24 mouse cellular contexts compared by ENCODE assay signal in the genomic region with DNA sequence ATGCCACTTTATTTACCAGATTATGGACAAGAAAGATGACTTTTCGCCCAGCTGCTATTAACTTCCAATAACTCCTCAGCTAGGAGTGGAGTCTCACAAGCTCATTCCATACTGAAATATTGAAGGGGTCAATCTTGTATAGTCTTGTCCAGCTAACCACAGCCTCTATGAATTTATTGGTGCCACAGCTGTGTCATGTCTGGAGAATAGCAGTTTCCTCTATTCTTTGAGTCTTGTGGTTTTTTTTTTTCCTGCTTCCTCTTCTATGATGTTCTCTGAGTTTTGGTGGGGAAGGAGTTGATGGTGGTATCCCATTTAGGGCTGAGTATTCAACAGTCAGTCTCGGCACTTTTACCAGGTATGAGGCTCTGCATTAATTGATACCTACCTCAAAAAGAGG. TPM values are rescaled to one million over a fixed set of nuclear protein-coding genes. Genes with fewer than 3 reads are reported as not detected.
DNase-seq lines count a peak whose midpoint lies in the region; ATAC-seq and TF ChIP-seq lines count a peak whose summit lies in the region.
"Had no signal": no experiment of that assay in that cellular context is flagged by ENCODE, and none has a peak within 500 bp of the region (broad histone marks: within the 10 kb centered on the region; RNA-seq: fewer than 3 reads in every experiment).

No protein-coding gene starts in this region.

- H3K4me1 ChIP-seq in lung, postnatal 0 days (ENCODE audit: insufficient read depth, low read depth, low read length): no peaks in the 10 kb centered on the region
- H3K4me1 ChIP-seq: embryonic facial prominence, embryonic 15.5 days; forebrain, embryonic 10.5 days; heart, embryonic 15.5 days; hindbrain, embryonic 10.5 days had no signal

- H3K9me3 ChIP-seq in lung, postnatal 0 days (ENCODE audit: low read length): no peaks in the 10 kb centered on the region
- H3K9me3 ChIP-seq: embryonic facial prominence, embryonic 15.5 days; forebrain, embryonic 10.5 days; G1E; heart, embryonic 15.5 days; hindbrain, embryonic 10.5 days had no signal

- no peak for TF ChIP-seq EP300 in lung, postnatal 0 days (IDR thresholded peaks at IDR 0.05)

- WGBS in lung, postnatal 0 days: 86% methylated on average over 2 of the region's 2 CpGs

- H3K27me3 ChIP-seq in lung, postnatal 0 days (replicated peaks; ENCODE audit: insufficient read depth, low read length): no peaks in the 10 kb centered on the region
- H3K27me3 ChIP-seq: embryonic facial prominence, embryonic 15.5 days; heart, embryonic 15.5 days had no signal

- ATAC-seq in lung, postnatal 0 days: no peak
- ATAC-seq in granulocyte monocyte progenitor cell, adult 5-6 weeks (replicated peaks; ENCODE audit: poor library complexity, severe bottlenecking): peak; percentile 92
- peak; percentile 85 for ATAC-seq in megakaryocyte progenitor cell, adult 5-6 weeks (replicated peaks; ENCODE audit: poor library complexity)
- ATAC-seq: CD4-positive, CD25-positive, alpha-beta regulatory T cell, adult 4 months; forebrain, embryonic 14.5 days had no signal

- H3K36me3 ChIP-seq in lung, postnatal 0 days (ENCODE audit: insufficient read depth, low read length): no peaks in the 10 kb centered on the region

- peak; percentile 12 for DNase-seq in lung, postnatal 0 days (ENCODE audit: low spot score)
- no peak for DNase-seq in lung, postnatal 10 days
- DNase-seq in ovary, postnatal 10 days (ENCODE audit: low spot score): no peak
- DNase-seq in spleen, adult 18-20 months: no peak
- DNase-seq in ovary, postnatal 36 days (ENCODE audit: low spot score): no peak
- DNase-seq: adrenal gland, postnatal 14 days; cerebellum, adult 18-20 months; cerebellum, adult 9-11 months; embryo, embryonic 11 days; gastrocnemius, postnatal 36 days; heart, adult 18-20 months; heart, postnatal 14 days had no signal

- no peak for TF ChIP-seq CTCF in lung, postnatal 0 days (IDR thresholded peaks at IDR 0.05)

- H3K9ac ChIP-seq in lung, postnatal 0 days (replicated peaks; ENCODE audit: low read depth): no peak overlapping the region
- H3K9ac ChIP-seq: embryonic facial prominence, embryonic 15.5 days; heart, embryonic 15.5 days; hindbrain, embryonic 14.5 days had no signal

- H3K4me3 ChIP-seq in lung, postnatal 0 days (ENCODE audit: low read depth, low read length): no peak overlapping the region
- H3K4me3 ChIP-seq: embryonic facial prominence, embryonic 15.5 days; erythroblast, embryonic 14.5 days; forebrain, embryonic 10.5 days; heart, embryonic 15.5 days; hindbrain, embryonic 10.5 days had no signal

- H3K4me2 ChIP-seq in lung, postnatal 0 days (replicated peaks; ENCODE audit: low read depth, low read length): no peak overlapping the region
- H3K4me2 ChIP-seq: embryonic facial prominence, embryonic 15.5 days; heart, embryonic 11.5 days; heart, embryonic 15.5 days; hindbrain, embryonic 14.5 days had no signal

- H3K27ac ChIP-seq in lung, postnatal 0 days (ENCODE audit: low read length): no peak overlapping the region
- H3K27ac ChIP-seq: embryonic facial prominence, embryonic 15.5 days; forebrain, embryonic 10.5 days; heart, embryonic 15.5 days; hindbrain, embryonic 10.5 days; hindbrain, embryonic 14.5 days had no signal

RNA-seq across cellular contexts. Expression of a gene that starts 30.0 kb away (rescaled TPM):
- polyA plus RNA-seq in lung, postnatal 0 days (2015; fragmentation: Nextera tagmentation; extraction: Ambion mirVana): 3.4 and 4.5 TPM in 2 replicates
- 54.2 and 54.7 TPM in 2 replicates for total RNA-seq in granulocyte monocyte progenitor cell, adult 5-6 weeks (2014; fragmentation: Nextera tagmentation)
- 113 and 123 TPM in 2 replicates for total RNA-seq in granulocyte monocyte progenitor cell, adult 5-6 weeks (2017)
- total RNA-seq in megakaryocyte progenitor cell, adult 5-6 weeks (2015): 68.9 and 72.7 TPM in 2 replicates
- 139 and 142 TPM in 2 replicates for total RNA-seq in megakaryocyte progenitor cell, adult 5-6 weeks (2017)

RNA-seq across cellular contexts. Expression of a gene that starts 50.3 kb away (rescaled TPM):
- 0.21 and 0.24 TPM in 2 replicates for polyA plus RNA-seq in lung, postnatal 0 days (2015; fragmentation: Nextera tagmentation; extraction: Ambion mirVana)
- not detected in 2 replicates for total RNA-seq in granulocyte monocyte progenitor cell, adult 5-6 weeks (2014; fragmentation: Nextera tagmentation)
- total RNA-seq in granulocyte monocyte progenitor cell, adult 5-6 weeks (2017): not detected in 2 replicates
- total RNA-seq in megakaryocyte progenitor cell, adult 5-6 weeks (2015): not detected in 2 replicates
- total RNA-seq in megakaryocyte progenitor cell, adult 5-6 weeks (2017): not detected in 2 replicates
- total RNA-seq: gastrocnemius, postnatal 36 days had no signal
- polyA plus RNA-seq: CD4-positive, CD25-positive, alpha-beta regulatory T cell, adult 4 months; G1E; heart, embryonic 11.5 days had no signal
